Mouse (Mus musculus) spleen, embryonic (tissue): ENCODE data around the gene Arid3a.

ENCODE experiments used
- CTCF ChIA-PET: fragments of 350-600 bp; sonication (Branson Sonifier 250); formaldehyde crosslinking; loops from one replicate; lab custom pipeline; 2022; lab: Charles Lee

Gene Arid3a

DNA sequence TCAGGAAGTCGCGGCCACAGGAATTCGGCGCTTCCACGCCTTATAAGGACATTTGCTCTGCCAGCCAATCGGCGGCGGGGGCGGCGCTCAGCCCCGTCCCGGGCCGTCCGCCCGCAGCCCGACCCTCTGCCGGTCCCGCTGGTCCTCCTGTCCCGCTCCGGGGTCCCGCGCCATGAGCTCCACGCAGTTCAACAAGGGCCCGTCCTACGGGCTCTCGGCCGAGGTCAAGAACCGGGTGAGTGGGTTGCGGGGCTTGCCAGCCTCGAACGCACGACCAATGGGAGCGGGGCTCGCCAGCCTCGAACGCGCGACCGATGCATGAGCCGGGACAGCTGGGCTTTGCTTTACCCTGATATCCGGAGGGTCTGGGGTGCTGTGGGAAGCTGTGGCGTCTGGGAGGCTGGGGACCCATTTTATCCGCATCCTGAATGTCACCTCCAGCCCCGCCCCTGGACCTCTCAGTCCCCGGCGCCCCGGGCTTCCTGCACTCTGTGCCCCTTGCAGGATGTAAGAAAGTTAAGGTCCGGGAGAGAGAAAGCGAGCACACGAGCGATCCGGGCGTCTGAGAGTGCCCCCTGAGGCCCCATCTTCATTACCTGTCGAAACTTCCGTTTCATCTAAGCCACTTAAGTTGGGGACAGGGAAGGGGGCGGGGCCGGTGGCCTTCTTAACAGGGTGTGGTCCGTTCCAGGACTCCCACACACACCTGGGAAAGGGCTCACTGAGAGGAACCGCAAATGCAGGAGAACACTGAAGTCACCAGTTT is 61.8 kb downstream of the Arid3a start, which contains the start of gene Cnn2:
Gene Cnn2 (plus strand): TSS at position 79 of the 766 bp plus-strand sequence.
- CTCF ChIA-PET: interaction anchor here (1.0 to 1.3 kb wide), 3 partner anchors 29 to 153 kb away, joined by 4 to 7 read pairs (median 5); partner anchors contain the start of genes Arhgap45 and Cbarp

DNA sequence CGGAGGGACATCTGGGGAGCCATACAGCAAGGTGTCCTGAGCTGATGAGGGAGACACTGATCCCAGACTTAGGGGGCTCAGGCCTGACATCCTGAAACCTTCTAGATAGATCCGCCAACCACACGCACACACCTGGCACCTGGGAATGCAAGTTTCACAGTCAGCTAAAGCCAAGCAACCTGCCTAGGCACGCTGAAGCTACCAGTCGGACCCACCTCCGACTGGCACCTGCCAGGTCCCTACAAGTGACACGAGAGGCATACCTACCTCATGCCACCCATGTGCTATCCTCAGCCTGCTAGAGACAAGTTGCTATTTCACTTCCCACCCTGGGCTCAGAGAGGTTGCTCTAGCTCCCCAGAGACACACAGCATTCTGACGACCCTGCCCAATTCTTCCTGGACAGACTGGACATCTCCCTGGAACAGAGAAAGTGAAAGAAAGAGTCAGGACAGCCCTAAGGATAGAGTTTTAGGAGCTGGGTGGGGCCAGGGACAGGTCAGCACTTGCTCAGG is 62.5 kb downstream of the Arid3a start:
- CTCF ChIA-PET: interaction anchor here (1.0 to 1.3 kb wide), 2 partner anchors 28 to 152 kb away, joined by 5 to 7 read pairs; partner anchors contain the start of genes Arhgap45 and Cbarp

DNA sequence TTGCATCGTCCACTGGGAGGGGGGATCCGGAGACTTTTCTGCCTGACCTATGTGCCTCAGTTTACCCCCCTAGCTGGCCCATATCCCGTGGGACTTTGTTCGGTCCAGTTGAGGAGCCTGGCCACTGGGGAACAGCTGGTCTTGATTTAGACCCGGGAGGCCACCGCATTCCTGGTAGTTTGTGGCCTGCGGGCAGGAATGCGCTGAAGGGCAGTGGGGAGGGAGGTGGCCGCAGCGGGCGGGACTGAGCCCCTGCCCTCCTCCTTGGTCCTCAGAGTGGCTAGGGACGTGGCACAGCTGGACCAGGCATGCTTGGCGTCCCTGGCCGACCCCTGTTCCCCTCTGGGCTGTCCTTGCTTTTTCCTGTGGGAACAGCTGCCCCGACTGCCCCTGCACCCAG is 63.0 kb downstream of the Arid3a start:
- CTCF ChIA-PET: interaction anchor here (0.7 to 1.3 kb wide), 3 partner anchors 27 to 177 kb away, joined by 3 to 7 read pairs (median 5); partner anchors contain the start of genes Arhgap45 and Cbarp

DNA sequence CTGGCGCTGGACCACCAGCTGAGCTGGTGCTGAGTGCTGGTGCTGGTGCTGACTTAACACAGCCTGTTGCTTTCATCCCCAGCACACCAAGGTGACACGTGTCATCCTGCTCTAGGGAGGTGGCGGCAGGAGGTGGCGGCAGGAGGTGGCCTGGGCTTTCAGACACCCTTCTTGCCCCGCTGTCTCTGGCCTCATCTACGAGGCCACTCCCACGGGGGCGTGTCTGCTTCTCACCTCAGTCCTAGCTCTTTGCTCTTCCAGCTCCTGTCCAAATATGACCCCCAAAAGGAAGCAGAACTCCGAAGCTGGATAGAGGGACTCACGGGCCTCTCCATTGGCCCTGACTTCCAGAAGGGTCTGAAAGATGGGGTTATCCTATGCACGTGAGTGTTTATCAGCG is 64.3 kb downstream of the Arid3a start:
- CTCF ChIA-PET: no interaction called here

DNA sequence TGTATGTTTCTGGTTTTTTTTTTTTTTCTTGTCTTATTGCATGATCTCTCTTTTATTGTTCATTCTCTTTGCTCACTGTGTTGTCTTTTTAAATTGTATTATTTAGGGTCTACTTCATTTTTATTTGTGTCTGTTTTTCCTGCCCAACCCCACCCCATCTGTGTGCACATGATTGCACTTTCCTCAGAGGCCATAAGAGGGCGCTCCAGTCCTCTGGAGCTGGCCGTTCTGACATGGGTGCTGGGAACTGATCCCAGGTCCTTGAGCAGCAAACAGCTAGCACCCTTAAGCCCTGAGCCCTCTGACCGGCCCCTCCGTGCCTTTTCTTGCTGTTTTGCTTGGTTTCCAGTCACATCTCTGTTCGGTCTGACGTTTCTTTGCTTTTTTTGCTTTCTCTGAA is 64.7 kb downstream of the Arid3a start:
- CTCF ChIA-PET: interaction anchor here (0.7 kb wide), 1 partner anchor 150 kb away, joined by 6 read pairs; no protein-coding TSS in a partner anchor

DNA sequence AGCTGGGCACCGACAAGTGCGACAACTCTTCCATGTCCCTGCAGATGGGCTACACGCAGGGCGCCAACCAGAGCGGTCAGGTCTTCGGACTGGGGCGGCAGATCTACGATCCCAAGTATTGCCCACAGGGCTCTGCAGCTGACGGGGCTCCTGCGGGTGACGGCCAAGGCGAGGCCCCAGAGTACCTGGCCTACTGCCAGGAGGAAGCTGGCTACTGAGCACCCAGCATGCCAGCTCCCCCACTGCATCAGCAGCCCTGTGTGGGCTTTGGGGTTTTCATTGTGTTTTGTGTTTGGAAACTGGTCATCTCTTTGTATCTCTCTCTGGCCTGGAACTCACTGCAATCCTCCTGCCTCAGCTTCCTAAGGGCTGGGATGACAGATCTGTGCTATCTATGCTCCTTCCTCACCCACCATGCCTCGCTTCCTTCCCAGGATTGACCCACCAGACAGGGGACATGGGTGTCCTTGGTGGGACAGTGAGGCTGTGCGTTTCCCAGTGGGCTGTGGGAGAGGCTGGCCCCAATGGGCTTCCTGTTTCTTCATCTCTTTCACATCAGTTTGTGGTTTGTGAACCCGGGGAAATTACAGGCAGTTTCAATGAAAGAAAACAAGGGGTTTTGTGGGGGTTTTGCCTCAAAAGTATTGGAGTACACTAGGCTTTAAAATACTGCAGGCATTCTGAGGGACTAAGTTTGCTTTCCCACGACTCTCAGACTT is 67.7 kb downstream of the Arid3a start:
- CTCF ChIA-PET: interaction anchor here (0.6 kb wide), 1 partner anchor 57 kb away, joined by 6 read pairs; no protein-coding TSS in a partner anchor

DNA sequence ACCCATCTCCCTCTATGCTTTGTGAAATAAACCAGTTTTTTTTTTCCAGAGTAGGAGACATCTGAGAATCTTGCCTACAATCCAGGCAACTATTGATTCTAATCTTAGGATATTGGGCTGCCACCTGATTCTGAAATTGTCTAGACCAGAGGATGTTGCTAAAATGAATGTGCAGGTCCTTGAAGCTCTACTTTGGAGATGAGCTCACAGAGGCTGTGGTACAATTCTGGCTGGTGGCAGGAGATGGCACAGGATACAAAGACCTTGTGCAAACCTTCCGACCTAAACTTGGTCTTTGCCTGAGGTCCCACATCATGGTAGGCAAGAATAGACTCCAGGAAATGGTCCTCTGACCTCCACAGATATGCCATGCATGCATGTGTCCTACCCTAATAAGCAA is 68.8 kb downstream of the Arid3a start:
- CTCF ChIA-PET: interaction anchor here (0.7 to 1.3 kb wide), 3 partner anchors 25 to 868 kb away, joined by 3 to 4 read pairs (median 3); no protein-coding TSS in a partner anchor

DNA sequence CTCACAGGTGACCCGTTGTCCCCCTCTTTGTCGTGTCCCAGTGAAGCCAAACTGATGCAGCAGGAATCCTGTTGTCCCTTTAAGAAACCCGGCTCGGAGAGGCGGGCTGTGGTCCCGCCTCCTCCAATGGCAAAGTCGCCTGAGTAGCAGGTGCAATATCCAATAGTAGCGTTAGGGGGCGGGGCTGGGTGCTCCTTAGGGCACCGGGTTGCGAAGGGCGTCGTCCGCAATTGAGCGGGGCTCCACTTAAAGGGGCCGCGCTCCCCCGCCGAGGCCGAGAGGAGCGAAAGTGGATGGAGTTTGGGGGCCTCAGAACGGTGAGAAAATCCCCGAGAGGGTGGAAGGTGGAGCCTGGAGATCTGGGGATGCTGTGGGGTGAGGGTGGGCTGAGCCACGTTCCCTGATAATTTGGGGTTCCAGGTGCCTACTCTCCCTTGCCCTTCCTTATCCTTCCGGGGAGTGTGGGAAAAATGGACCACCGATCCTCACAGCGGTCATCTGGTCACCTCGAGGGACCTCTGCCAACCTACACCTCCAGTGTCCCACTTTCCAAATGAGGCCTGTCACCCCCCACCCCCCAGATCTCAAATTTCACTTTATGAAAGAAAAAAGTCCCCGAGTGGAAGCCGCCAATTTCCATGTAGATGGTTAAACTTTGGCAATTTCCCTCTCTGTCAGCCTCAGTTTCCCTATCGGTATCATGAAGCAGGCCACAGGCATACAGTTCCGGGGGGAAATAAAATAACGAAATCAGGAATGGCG is 69.6 kb downstream of the Arid3a start, which contains the start of gene Abca7:
Gene Abca7 (plus strand): TSS at position 223 of the 762 bp plus-strand sequence.
- CTCF ChIA-PET: interaction anchor here (0.7 to 1.3 kb wide), 3 partner anchors 25 to 867 kb away, joined by 3 to 4 read pairs (median 3); no protein-coding TSS in a partner anchor

DNA sequence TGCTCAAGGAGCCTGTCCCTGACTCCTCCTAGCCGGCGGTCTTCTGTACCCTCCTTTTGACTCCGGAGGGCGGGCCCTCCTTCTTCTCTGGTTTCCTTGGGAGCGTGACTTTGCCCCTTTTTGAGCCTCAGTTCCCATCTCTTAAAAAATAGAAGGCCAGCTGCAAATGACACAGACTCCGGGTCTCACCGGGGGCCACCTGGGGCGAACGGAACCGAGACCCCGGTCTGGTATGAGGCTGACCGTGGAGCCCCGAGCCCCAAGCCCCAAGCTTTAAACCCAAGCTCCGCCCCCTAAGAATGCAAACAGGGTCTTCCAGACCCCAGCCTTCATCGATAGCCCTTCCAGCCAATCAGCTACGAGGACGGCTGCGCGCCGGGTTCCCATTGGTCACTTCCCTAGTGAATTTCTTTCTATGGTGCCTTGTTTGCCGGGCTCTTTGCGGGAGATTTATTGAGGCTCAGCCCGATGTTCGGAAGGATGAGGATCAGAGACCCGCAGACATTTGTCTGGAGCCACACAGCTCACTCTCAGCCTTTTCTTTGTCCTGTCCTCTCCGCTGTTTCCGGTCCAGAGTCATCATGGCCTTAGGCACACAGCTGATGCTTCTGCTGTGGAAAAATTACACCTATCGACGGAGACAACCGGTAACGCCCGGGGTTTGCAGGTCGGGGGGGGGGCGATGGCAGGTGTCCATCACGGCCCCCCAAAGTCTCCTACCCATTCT is 70.4 kb downstream of the Arid3a start:
- CTCF ChIA-PET: interaction anchor here (0.7 kb wide), 1 partner anchor 24 kb away, joined by 4 read pairs; no protein-coding TSS in a partner anchor

DNA sequence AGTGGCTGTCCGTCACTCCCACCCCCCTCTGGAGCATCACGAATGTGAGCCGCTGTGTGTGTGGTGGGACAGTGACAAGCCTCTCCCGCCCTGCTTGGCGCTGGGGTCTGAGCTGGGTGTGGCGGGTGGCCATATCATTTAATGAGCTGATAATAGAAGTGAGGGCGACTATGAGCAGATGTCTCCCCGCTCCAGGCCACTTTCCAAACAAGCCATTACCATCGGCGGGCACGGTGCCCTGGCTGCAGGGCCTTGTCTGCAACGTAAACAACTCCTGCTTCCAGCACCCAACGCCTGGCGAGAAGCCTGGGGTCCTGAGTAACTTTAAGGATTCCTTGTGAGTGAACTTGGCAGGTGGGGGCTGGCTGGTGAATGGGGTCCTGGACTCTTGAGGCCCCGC is 71.0 kb downstream of the Arid3a start:
- CTCF ChIA-PET: interaction anchor here (0.7 to 1.1 kb wide), 2 partner anchors 19 to 23 kb away, joined by 3 to 4 read pairs; no protein-coding TSS in a partner anchor

DNA sequence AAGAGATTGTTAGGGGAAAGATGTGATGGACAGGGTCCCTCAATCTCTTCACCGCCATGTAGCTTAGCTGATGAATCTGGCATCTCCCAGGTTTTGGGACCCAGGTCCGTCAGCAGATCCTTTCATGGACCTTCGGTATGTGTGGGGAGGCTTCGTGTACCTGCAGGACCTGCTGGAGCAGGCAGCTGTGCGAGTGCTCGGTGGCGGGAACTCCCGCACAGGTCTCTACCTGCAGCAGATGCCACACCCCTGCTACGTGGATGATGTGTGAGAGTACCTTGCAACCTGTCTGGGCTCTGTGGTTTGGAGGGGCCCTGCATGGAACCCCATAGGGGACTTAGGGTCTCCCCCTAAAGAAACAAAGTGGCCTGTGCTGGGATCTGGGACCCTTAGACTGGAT is 75.1 kb downstream of the Arid3a start:
- CTCF ChIA-PET: no interaction called here

DNA sequence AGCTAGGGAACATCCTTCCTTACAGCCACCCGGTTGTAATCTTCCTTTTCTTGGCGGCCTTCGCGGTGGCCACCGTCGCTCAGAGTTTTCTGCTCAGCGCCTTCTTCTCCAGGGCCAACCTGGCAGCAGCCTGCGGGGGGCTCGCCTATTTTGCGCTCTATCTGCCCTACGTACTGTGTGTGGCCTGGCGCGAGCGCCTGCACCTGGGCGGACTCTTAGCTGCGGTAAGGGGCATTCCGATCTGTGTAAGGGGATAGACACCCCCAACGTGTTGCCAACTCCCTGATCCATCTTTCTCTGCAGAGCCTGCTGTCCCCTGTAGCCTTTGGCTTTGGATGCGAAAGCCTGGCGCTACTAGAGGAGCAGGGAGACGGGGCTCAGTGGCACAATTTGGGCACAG is 76.0 kb downstream of the Arid3a start:
- CTCF ChIA-PET: no interaction called here

DNA sequence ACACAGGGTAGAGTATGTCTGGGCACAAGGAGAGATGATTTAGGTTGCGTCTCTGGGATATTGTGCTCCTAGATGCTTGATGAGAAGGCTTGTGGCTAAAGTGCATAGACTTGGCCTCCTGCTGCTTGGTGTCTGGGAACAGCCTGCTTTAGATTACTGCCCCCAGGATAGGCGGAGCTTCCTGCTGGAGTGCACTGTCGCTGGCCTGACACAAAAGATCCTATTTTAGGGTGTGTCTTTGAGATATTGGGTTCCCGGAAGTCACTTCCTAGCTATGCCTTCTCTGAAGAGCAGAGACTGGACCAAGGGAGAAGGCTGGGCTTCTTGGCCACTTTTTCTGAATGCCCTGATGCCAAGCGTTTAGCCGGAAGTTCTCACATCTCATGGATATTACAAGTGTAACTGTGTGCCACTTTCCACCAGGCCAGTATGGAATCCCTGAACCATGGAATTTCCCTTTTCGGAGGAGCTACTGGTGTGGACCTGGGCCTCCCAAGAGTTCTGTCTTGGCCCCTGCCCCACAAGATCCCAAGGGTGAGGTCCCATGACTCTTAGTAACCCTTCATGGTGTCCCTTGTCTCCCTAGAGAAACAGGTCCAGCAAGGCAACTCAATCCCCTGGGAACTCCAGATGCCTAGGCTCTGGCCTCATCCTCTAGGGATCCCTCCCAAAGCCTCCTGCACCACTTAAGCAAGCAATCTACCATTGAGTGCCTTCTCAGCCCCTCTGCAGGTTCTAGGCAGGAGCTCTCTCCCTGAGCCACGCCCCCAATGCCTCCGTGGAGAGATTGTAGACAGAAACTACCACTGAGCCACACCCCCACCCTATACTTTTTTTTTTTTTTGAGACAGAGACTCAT is 76.8 kb downstream of the Arid3a start:
- CTCF ChIA-PET: no interaction called here

DNA sequence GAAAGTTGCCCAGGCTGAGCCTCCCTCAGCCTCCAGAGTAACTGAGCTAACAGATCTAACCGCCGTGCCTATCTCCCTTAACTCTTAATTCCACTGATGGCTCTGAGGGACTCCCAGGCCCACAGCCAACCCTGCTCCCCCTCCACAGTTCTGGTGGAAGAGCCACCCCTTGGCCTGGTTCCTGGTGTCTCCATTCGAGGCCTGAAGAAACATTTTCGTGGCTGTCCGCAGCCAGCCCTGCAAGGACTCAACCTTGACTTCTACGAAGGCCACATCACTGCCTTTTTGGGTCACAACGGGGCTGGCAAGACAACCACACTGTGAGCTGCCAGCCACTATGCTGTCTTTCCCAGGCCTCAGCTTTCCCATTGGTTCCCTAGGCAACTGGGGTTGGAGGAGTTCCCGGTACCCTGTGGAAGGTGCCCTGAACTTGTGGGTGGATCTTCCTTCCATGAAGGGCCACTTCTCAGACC is 77.4 kb downstream of the Arid3a start:
- CTCF ChIA-PET: no interaction called here
